ENCODE assay signal across 7 mouse cellular contexts in the genomic region with DNA sequence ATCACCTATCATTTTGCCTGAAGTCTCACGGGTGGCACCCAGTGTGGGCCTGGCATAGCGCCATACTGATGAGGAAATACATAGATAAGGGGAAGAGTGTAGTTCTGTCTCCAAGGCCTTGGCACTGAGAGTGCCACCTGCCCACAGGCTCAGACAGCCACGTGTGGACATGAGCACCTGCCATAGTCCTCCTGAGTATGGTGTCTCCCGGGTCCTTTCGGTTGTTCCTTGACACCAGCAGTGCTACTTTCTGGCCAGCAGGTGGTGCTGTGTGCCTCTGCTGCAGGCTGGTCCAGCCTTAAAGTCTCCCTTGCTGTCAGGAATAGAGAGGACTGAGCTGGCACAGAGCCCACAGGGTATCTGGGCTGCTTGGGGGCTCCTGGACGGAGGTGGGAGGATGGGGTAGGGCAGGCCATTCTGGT. TPM values are rescaled to one million over a fixed set of nuclear protein-coding genes. Genes with fewer than 3 reads are reported as not detected.
DNase-seq lines count a peak whose midpoint lies in the region; ATAC-seq lines count a peak whose summit lies in the region.

No protein-coding gene starts in this region.

- H3K36me3 ChIP-seq in embryonic facial prominence, embryonic 12.5 days = no peaks in the 10 kb centered on the region
- no peaks in the 10 kb centered on the region for H3K36me3 ChIP-seq in limb, embryonic 12.5 days
- no peaks in the 10 kb centered on the region for H3K36me3 ChIP-seq in midbrain, embryonic 14.5 days (ENCODE audit: control insufficient read depth, insufficient read depth, low read length)

- 15% methylated on average over 6 of the region's 6 CpGs for WGBS in embryonic facial prominence, embryonic 12.5 days
- WGBS in limb, embryonic 12.5 days = 20% methylated on average over 6 of the region's 6 CpGs
- WGBS in midbrain, embryonic 14.5 days = 19% methylated on average over 6 of the region's 6 CpGs

- H3K9ac ChIP-seq in embryonic facial prominence, embryonic 12.5 days = no peak overlapping the region
- H3K9ac ChIP-seq in limb, embryonic 12.5 days (replicated peaks) = no peak overlapping the region
- H3K9ac ChIP-seq in midbrain, embryonic 14.5 days (replicated peaks; ENCODE audit: low read length) = no peak overlapping the region

- H3K27ac ChIP-seq in embryonic facial prominence, embryonic 12.5 days = no peak overlapping the region
- peak overlapping the region; percentile 90; the same call in 1 of the 2 replicates for H3K27ac ChIP-seq in limb, embryonic 12.5 days
- H3K27ac ChIP-seq in midbrain, embryonic 14.5 days (replicated peaks; ENCODE audit: low read depth, low read length) = no peak overlapping the region

- H3K4me1 ChIP-seq in embryonic facial prominence, embryonic 12.5 days = peaks cover 25% of the 10 kb centered on the region
- peaks cover 28% of the 10 kb centered on the region for H3K4me1 ChIP-seq in limb, embryonic 12.5 days (replicated peaks)
- H3K4me1 ChIP-seq in midbrain, embryonic 14.5 days (ENCODE audit: control insufficient read depth, insufficient read depth, low read length) = peaks cover 20% of the 10 kb centered on the region

- H3K9me3 ChIP-seq in embryonic facial prominence, embryonic 12.5 days = no peaks in the 10 kb centered on the region
- no peaks in the 10 kb centered on the region for H3K9me3 ChIP-seq in limb, embryonic 12.5 days
- H3K9me3 ChIP-seq in midbrain, embryonic 14.5 days (ENCODE audit: control insufficient read depth, low read length) = no peaks in the 10 kb centered on the region

- H3K4me2 ChIP-seq in embryonic facial prominence, embryonic 12.5 days (replicated peaks) = peak overlapping the region; percentile 7; the same call in 1 of the 2 replicates
- peak overlapping the region; percentile 35 for H3K4me2 ChIP-seq in limb, embryonic 12.5 days
- no peak overlapping the region for H3K4me2 ChIP-seq in midbrain, embryonic 14.5 days (ENCODE audit: low read length)

- peak; percentile 81 for DNase-seq in adrenal gland, postnatal 25 days
- DNase-seq in heart, adult 18-20 months = peak; percentile 87 to 88
- peak; percentile 82 for DNase-seq in kidney, adult 18-20 months
- peak; percentile 93 for DNase-seq in midbrain, embryonic 14.5 days
- DNase-seq in spleen, adult 12 weeks (ENCODE audit: low spot score) = peak; percentile 71

- no peaks in the 10 kb centered on the region for H3K27me3 ChIP-seq in embryonic facial prominence, embryonic 12.5 days
- H3K27me3 ChIP-seq in limb, embryonic 12.5 days = peaks cover 3% of the 10 kb centered on the region; the same call in 1 of the 2 replicates
- no peaks in the 10 kb centered on the region for H3K27me3 ChIP-seq in midbrain, embryonic 14.5 days (ENCODE audit: control insufficient read depth, insufficient read depth, low read length)

- ATAC-seq in embryonic facial prominence, embryonic 12.5 days (ENCODE audit: insufficient number of reproducible peaks, insufficient read depth, low FRiP score, low TSS enrichment) = 0 out of 2 replicates have a peak, but pooled peaks have one; percentile 22
- ATAC-seq in limb, embryonic 12.5 days (ENCODE audit: insufficient number of reproducible peaks, insufficient read depth, low FRiP score, low TSS enrichment, low read depth) = peak; percentile 61; the same call in 1 of the 2 replicates
- peak; percentile 71 for ATAC-seq in midbrain, embryonic 14.5 days (ENCODE audit: low FRiP score, low TSS enrichment)

- no peak overlapping the region for H3K4me3 ChIP-seq in embryonic facial prominence, embryonic 12.5 days
- no peak overlapping the region for H3K4me3 ChIP-seq in limb, embryonic 12.5 days (replicated peaks)
- no peak overlapping the region for H3K4me3 ChIP-seq in midbrain, embryonic 14.5 days (replicated peaks; ENCODE audit: low read depth, low read length)

RNA-seq across cellular contexts. Expression of a gene that starts 36.1 kb away (rescaled TPM):
- total RNA-seq in adrenal gland, postnatal 25 days (2021) = 1.6 and 3.0 TPM in 2 replicates
- 9.2 and 9.3 TPM in 2 replicates for polyA plus RNA-seq in embryonic facial prominence, embryonic 12.5 days (2016; fragmentation: Nextera tagmentation; extraction: Ambion mirVana)
- 1 to 10 TPM; 1.5 to 2.6 TPM for total RNA-seq in heart, adult 18-20 months (2021)
- polyA plus RNA-seq in limb, embryonic 12.5 days (2016; fragmentation: Nextera tagmentation; extraction: Ambion mirVana) = 5.6 and 7.1 TPM in 2 replicates
- polyA plus RNA-seq in midbrain, embryonic 14.5 days (2014; fragmentation: Nextera tagmentation; extraction: Ambion mirVana) = 4.4 and 4.9 TPM in 2 replicates

RNA-seq across cellular contexts. Expression of a gene that starts 49.1 kb away (rescaled TPM):
- total RNA-seq in adrenal gland, postnatal 25 days (2021) = 231 and 242 TPM in 2 replicates
- 420 and 454 TPM in 2 replicates for polyA plus RNA-seq in embryonic facial prominence, embryonic 12.5 days (2016; fragmentation: Nextera tagmentation; extraction: Ambion mirVana)
- 100 to 1,000 TPM; 193 to 203 TPM for total RNA-seq in heart, adult 18-20 months (2021)
- 368 and 379 TPM in 2 replicates for polyA plus RNA-seq in limb, embryonic 12.5 days (2016; fragmentation: Nextera tagmentation; extraction: Ambion mirVana)
- 533 and 550 TPM in 2 replicates for polyA plus RNA-seq in midbrain, embryonic 14.5 days (2014; fragmentation: Nextera tagmentation; extraction: Ambion mirVana)
